Mouse (Mus musculus): ENCODE results near the gene Olfr91.
A peak's percentile ranks its signal among the peaks of the same experiment; 100 is the strongest.

Olfr91 gene

DNA sequence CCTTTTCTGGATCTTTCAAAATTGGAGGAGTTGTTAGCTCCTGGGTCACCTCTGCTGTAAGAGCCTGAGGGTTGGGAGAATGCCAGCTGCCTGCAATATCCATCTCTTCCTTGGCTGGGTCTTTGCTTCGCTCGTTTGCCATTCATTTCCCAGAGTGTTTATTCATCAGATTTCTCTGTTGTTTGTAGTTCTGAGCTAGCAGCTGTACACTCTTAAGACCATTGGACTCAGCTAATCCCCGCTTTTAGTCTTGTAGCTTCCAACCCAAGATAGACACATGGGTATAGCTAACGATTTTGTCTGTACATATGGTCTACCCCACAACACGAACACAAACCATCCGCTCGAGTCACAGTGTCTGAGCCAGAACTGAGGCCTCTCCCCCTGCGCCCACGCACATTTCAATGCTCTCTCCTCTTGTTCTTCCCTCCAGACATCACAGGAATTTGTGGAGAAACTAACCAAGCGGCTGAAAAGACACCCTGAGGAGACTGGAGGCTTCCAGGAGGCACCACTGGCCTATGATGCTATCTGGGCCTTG is 35.9 kb downstream of the Olfr91 start:
- DNase-seq (ENCODE audit: low read depth, low spot score) = peak; percentile 87

GRCm38 (mm10) chr17:37061435-37061834 is 36.6 kb downstream of the Olfr91 start:
- DNase-seq (ENCODE audit: low read depth, low spot score) = peak; percentile 58

GRCm38 (mm10) chr17:37056957-37057356 is 41.1 kb downstream of the Olfr91 start:
- DNase-seq (ENCODE audit: low read depth, low spot score) = peak; percentile 84

GRCm38 (mm10) chr17:37051745-37052144 is 46.3 kb downstream of the Olfr91 start:
- DNase-seq (ENCODE audit: low read depth, low spot score) = no peak

DNA sequence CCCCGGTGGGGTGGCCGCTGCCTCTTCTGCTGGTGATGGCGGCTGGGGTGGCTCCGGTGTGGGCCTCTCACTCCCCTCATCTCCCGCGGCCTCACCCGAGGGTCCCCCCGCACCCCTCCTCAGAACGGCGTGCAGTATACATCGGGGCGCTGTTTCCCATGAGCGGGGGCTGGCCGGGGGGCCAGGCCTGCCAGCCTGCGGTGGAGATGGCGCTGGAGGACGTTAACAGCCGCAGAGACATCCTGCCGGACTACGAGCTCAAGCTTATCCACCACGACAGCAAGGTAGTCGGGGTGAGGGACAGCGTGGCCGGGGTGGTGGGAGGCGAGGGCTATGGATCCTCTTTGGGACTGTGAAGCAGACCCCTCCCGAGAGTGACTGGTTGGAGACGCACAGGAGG is 47.2 kb downstream of the Olfr91 start:
- DNase-seq (ENCODE audit: low read depth, low spot score) = no peak

GRCm38 (mm10) chr17:37050399-37050798 is 47.7 kb downstream of the Olfr91 start:
- peak; percentile 97 for DNase-seq (ENCODE audit: low read depth, low spot score)

DNA sequence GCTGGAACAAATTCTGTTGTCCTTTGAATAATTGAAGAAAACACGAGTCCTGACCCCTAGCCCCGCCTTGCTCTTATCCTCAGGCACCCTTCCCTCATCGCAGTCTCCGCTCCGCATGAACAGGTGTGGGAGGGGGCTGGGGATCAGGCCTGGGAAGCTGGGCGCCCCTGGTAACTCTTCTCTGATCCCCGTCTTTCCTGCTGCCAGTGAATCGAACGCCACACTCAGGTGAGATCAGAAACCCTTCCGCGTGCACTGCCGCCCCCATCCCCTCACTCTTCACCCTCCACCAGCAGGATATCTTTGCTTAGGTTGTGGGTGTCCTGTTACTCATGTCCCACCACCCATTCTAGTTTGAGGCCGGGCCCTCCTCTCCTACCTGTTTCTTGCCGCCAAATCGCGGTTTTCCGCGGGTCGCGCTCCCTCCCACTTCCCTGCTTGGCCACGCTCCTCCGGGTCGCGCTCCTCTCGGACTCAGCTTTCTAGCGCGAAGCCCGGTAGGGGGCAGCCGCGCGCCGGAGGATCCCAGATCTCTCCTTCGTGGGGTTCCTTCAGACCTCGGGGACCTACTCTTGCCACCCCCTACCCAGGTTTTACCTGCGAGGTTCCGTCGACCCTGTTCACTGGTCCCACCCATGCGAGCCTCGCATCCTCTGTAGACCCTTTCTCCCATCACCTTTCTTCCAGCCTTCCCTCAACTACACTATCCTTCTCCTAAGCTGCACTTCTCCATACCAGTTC is 48.3 kb downstream of the Olfr91 start:
- DNase-seq (ENCODE audit: low read depth, low spot score) = peak; percentile 82

DNA sequence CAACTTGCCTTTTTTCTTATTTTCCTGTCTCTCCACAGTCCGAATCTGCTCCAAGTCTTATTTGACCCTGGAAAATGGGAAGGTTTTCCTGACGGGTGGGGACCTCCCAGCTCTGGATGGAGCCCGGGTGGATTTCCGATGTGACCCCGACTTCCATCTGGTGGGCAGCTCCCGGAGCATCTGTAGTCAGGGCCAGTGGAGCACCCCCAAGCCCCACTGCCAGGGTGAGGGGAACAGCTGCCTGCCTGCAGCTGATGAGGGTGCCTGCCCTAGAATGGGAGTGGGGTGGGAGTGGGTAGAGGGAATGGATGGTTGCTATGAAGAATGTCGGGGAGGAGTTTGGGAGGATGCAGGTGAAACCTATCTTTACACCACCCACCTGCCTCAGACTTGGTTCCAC is 49.7 kb downstream of the Olfr91 start:
- no peak for DNase-seq (ENCODE audit: low read depth, low spot score)

GRCm38 (mm10) chr17:37047981-37048380 is 50.1 kb downstream of the Olfr91 start:
- DNase-seq (ENCODE audit: low read depth, low spot score) = peak; percentile 87

DNA sequence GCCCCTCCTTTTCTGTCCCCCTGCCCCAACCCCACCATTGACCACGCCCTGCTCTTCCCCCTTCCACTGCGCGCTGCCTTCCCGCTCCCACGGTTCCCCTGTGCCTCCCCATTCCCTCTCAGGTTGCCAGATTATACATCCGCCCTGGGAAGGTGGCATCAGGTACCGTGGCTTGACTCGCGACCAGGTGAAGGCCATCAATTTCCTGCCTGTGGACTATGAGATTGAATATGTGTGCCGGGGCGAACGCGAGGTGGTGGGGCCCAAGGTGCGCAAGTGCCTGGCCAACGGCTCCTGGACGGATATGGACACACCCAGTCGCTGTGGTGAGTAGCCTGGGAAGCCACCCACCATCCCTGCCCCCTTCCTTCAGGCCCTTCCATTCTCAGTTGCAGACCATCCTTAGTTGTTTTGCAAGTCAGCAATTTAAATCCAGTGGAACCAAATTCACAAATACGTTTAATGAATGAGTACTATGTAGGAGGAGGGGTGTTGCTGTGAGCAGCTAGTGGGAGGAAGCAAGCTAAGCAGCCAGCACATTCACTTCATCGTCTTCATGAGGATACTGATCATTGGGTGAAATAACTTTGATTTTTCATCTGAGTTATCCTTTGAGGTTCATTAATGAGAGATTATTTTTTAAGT is 50.6 kb downstream of the Olfr91 start:
- no peak for DNase-seq (ENCODE audit: low read depth, low spot score)

DNA sequence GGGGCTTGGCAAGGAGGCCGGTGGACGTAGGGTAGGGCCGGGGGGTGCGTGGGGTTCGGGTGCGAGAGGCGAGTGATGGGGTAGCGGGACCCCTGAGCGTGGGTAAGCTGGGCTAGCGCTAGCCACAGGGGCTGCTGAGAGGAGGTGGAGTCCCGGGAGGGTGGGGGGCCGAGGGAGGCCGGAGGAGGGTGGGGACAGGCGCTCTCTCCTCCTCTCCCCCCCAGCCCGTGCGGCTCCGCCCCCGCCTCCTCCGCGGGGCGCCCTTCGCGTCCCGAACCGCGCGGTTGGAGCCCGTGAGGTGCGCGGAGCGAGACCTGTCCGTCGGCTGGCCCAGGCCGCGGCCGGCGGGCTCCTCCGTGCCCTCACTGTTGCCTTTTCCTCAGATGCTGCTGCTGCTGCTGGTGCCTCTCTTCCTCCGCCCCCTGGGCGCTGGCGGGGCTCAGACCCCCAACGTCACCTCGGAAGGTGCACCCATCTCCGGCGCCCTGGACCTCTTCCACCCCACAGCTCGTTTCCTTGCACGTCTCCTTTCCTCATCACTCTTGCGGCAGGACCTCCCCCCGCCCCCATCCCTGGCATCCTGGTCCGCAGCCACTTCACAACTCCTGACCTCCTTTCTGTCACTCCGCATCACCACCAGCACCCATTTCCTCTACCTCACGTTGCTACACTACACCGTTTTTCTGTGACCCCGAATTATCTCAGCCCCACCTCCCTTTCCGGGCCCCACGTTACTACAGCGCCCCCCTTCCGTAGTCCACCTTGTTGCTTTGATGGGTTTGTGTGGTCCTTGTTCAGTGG is 51.6 kb downstream of the Olfr91 start:
- peak; percentile 84 for DNase-seq (ENCODE audit: low read depth, low spot score)

DNA sequence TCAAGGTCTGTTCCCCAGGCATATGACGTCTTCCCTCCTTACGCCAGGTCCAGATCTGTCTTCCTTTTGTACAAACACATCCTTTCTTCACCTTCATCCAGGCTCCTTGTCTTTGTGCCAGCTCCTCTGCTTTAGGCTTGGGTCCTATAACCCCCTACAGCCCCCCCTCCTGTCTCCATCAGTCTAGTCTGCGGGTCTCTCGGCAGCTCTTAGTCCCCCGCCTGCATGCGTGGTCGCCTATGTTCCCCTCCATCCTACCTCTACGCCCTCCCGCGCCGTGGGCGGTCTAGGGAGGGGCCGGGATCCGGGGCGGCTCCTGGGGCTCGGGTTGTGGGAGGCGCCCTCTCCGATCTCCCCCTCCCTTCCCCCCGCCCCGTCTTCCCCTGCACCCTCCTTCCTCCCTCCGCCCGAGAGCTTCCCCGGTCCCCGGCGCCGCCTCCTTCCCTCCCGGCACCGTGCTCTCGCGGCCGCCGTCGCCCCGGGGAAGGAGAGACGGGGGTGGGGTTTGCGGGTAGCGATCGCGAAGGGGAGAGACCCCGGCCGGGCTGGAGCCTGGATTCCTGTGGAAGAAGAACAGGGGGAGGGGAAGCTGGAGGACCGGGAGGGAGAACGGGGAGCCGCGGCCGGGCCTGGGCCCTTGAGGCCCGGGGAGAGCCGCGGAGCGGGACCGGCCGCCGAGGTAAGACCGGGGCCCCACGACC is 52.3 kb downstream of the Olfr91 start, which contains the start of gene Gabbr1:
TSS of gene Gabbr1 (plus strand) at position 356 of the 701 bp plus-strand sequence.
- peak; percentile 96 for DNase-seq (ENCODE audit: low read depth, low spot score)

DNA sequence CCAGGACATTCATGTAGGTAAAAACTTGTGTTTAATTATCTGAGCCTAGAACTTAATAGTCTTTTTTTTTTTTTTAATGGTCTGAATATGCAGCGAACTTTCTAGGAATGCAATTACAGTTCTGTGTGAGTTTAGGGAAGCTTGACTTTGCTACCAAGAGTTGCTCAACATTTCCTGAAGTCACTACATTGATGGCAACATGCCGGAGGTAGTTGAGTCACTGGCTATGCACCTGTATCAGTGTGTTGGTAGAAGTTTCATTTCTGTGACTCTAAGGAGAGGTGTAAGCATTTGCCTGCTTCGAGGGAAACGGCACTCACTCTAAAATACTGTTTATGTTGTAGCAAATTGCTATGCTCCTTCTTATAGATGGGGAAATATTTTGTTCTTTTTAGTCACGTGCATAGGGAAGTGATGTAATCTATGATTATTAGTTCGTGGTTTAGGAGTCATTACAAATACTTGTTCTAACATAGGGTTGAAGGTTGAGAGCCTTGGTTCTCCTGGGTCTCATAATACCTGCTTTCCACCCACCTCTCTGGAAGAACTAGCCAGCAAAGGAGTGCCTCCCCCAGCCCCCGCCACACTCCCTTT is 53.3 kb downstream of the Olfr91 start:
- DNase-seq (ENCODE audit: low read depth, low spot score) = no peak
